Mouse (Mus musculus) intestine, postnatal 0 days (tissue): ENCODE data around the gene Slc25a54. TPM values are rescaled to one million over a fixed set of nuclear protein-coding genes. Genes with fewer than 3 reads are reported as not detected.

Experiments
- ATAC-seq: fragments of 200-750 bp; cut with Nextera tagmentation; 2 replicates; pipeline ENCODE4 v1.8.0; 2017; ENCODE audit warnings: mild to moderate bottlenecking, moderate TSS enrichment, moderate library complexity
- H3K27ac ChIP-seq: fragments of 300-500 bp; sonication (generic); 2 replicates; pipeline ENCODE4 v1.5.1; 2014; ENCODE audit warnings: mild to moderate bottlenecking, low read depth, low read length, moderate library complexity
- H3K27me3 ChIP-seq: fragments of 300-500 bp; sonication (generic); replicated peaks from 2 replicates; pipeline ENCODE4 v1.6.1; 2014; ENCODE audit warnings: low read length, mixed read lengths; ENCODE audit not compliant: control insufficient read depth, insufficient read depth
- H3K36me3 ChIP-seq: fragments of 300-500 bp; sonication (generic); 2 replicates; pipeline ENCODE4 v1.6.1; 2014; ENCODE audit warnings: mild to moderate bottlenecking, moderate library complexity; ENCODE audit not compliant: control insufficient read depth, insufficient read depth
- H3K4me1 ChIP-seq: fragments of 300-500 bp; sonication (generic); replicated peaks from 2 replicates; pipeline ENCODE4 v1.6.1; 2014; ENCODE audit warnings: antibody characterized with exemption, low read length, mixed read lengths; ENCODE audit not compliant: control insufficient read depth, insufficient read depth
- H3K4me2 ChIP-seq: fragments of 300-500 bp; sonication (generic); replicated peaks from 2 replicates; pipeline ENCODE4 v1.6.1; 2014; ENCODE audit warnings: low read depth, mild to moderate bottlenecking, moderate library complexity
- H3K4me3 ChIP-seq: fragments of 300-500 bp; sonication (generic); 2 replicates; pipeline ENCODE4 v1.5.1; 2014; ENCODE audit warnings: low read depth, low read length
- H3K9ac ChIP-seq: fragments of 300-500 bp; sonication (generic); 2 replicates; pipeline ENCODE4 v1.6.1; 2014; ENCODE audit warnings: mild to moderate bottlenecking, low read depth, low read length
- H3K9me3 ChIP-seq: fragments of 300-500 bp; sonication (generic); 2 replicates; pipeline ENCODE4 v1.6.1; 2016; ENCODE audit warnings: mixed run types; ENCODE audit not compliant: control insufficient read depth
- CTCF ChIP-seq: sonication (generic); IDR thresholded peaks from 2 replicates; pipeline ENCODE4 v1.5.1; 2016; ENCODE audit warnings: low read depth, mild to moderate bottlenecking, control low read depth, antibody characterized with exemption, moderate library complexity
- WGBS: fragments of 180-500 bp; shearing (Covaris S2); extraction: QIAGEN DNeasy Blood & Tissue Kit; methylation state at CpG from one replicate; pipeline ENCODE4 v1.1.7; 2014; 5-methylcytosine and 5-hydroxymethylcytosine counted together
- polyA plus RNA-seq: library from polyadenylated mRNA; unstranded; fragments of >200 nt; fragmentation: Nextera tagmentation; extraction: Ambion mirVana; gene quantifications from 2 replicates; pipeline ENCODE4 v1.2.1, GENCODE M21; 2015

Gene Slc25a54
- polyA plus RNA-seq, 1 experiment from 2014 or later = not detected

- H3K27me3 ChIP-seq = no peaks in the 10 kb centered on the region
- ATAC-seq = no peak
- no peak for TF ChIP-seq CTCF
- no peak overlapping the region for H3K4me2 ChIP-seq
- H3K9me3 ChIP-seq = no peaks in the 10 kb centered on the region
- WGBS = 95% methylated on average over 15 of the region's 15 CpGs
- no peak overlapping the region for H3K27ac ChIP-seq
- no peak overlapping the region for H3K4me3 ChIP-seq
- H3K4me1 ChIP-seq = no peaks in the 10 kb centered on the region; the same call in 1 of the 2 replicates
- 0 out of 2 replicates have a peak, but pooled peaks cover 7% of the 10 kb centered on the region for H3K36me3 ChIP-seq
- H3K9ac ChIP-seq = no peak overlapping the region
These were observed 53.8 kb downstream of the Slc25a54 start for GRCm38 (mm10) chr3:109134036-109134435.

- WGBS = 91% methylated on average over 1 of the region's 1 CpGs
- H3K4me2 ChIP-seq = no peak overlapping the region
- no peak overlapping the region for H3K4me3 ChIP-seq
- H3K9me3 ChIP-seq = no peaks in the 10 kb centered on the region
- TF ChIP-seq CTCF = no peak
- ATAC-seq = no peak
- no peaks in the 10 kb centered on the region for H3K27me3 ChIP-seq
- H3K4me1 ChIP-seq = no peaks in the 10 kb centered on the region
- H3K27ac ChIP-seq = no peak overlapping the region
- 0 out of 2 replicates have a peak, but pooled peaks cover 7% of the 10 kb centered on the region for H3K36me3 ChIP-seq
- no peak overlapping the region for H3K9ac ChIP-seq
These were observed 55.1 kb downstream of the Slc25a54 start for GRCm38 (mm10) chr3:109135352-109135751.

GRCm38 (mm10) chr3:109152561-109152960 is 72.3 kb downstream of the Slc25a54 start:
- Histone ChIP-seq H3K9me3 (no peaks in the 10 kb centered on the region), H3K36me3 (peaks cover 3% of the 10 kb centered on the region; the same call in 1 of the 2 replicates), H3K27me3 (no peaks in the 10 kb centered on the region), H3K9ac (no peak overlapping the region), H3K4me1 (0 out of 2 replicates have a peak, but pooled peaks cover under 1% of the 10 kb centered on the region), H3K4me3 (no peak overlapping the region), H3K27ac (no peak overlapping the region), H3K4me2 (no peak overlapping the region)
- TF ChIP-seq CTCF = no peak
- no peak for ATAC-seq
- 82% methylated on average over 4 of the region's 4 CpGs for WGBS

- Histone ChIP-seq H3K4me2 (no peak overlapping the region), H3K9ac (no peak overlapping the region), H3K4me1 (0 out of 2 replicates have a peak, but pooled peaks cover 2% of the 10 kb centered on the region), H3K9me3 (no peaks in the 10 kb centered on the region), H3K4me3 (no peak overlapping the region), H3K27me3 (no peaks in the 10 kb centered on the region), H3K36me3 (peaks cover 3% of the 10 kb centered on the region; the same call in 1 of the 2 replicates), H3K27ac (no peak overlapping the region)
- no peak for ATAC-seq
- TF ChIP-seq CTCF = no peak
- WGBS = 98% methylated on average over 6 of the region's 6 CpGs
These were observed 73.1 kb downstream of the Slc25a54 start for GRCm38 (mm10) chr3:109153410-109153809.

- WGBS = 55% methylated on average over 4 of the region's 4 CpGs
- Histone ChIP-seq H3K27ac (no peak overlapping the region), H3K9me3 (no peaks in the 10 kb centered on the region), H3K9ac (no peak overlapping the region), H3K4me3 (no peak overlapping the region), H3K36me3 (peaks cover 18% of the 10 kb centered on the region), H3K4me1 (0 out of 2 replicates have a peak, but pooled peaks cover 2% of the 10 kb centered on the region), H3K27me3 (no peaks in the 10 kb centered on the region), H3K4me2 (no peak overlapping the region)
- ATAC-seq = peak; percentile 78
- TF ChIP-seq CTCF = no peak
These were observed 75.8 kb downstream of the Slc25a54 start for GRCm38 (mm10) chr3:109155926-109156669.

GRCm38 (mm10) chr3:109157481-109157880 is 77.2 kb downstream of the Slc25a54 start:
- H3K27ac ChIP-seq = no peak overlapping the region
- 75% methylated on average over 3 of the region's 3 CpGs for WGBS
- no peak for ATAC-seq

More at GRCm38 (mm10) chr3:109157481-109157880, 77.2 kb downstream of the Slc25a54 start:
- Histone ChIP-seq H3K9ac (no peak overlapping the region), H3K9me3 (no peaks in the 10 kb centered on the region), H3K4me1 (0 out of 2 replicates have a peak, but pooled peaks cover 2% of the 10 kb centered on the region), H3K36me3 (peaks cover 18% of the 10 kb centered on the region), H3K4me2 (no peak overlapping the region), H3K27me3 (no peaks in the 10 kb centered on the region), H3K4me3 (no peak overlapping the region)
- TF ChIP-seq CTCF = no peak
